Mouse (Mus musculus): ENCODE data around the gene Cd37.

- TF ChIP-seq CTCF (IDR thresholded peaks at IDR 0.05; ENCODE audit: low read depth, low read length) (no peak), GATA1 (IDR thresholded peaks at IDR 0.05; ENCODE audit: borderline replicate concordance, low read length) (no peak)
Measured at GRCm38 (mm10) chr7:45215673-45216441, 23.1 kb downstream of the Cd37 start, which contains the start of gene Tead2.
